Mouse (Mus musculus): ENCODE results near the gene Smn1. TPM values are rescaled to one million over a fixed set of nuclear protein-coding genes. Genes with fewer than 3 reads are reported as not detected.
A peak's percentile ranks its signal among the peaks of the same experiment; 100 is the strongest.

Gene Smn1
- polyA plus RNA-seq (2012; rRNA removed) = 54.4 and 63.9 TPM in 2 replicates
- 50.4 and 53.0 TPM in 2 replicates for polyA plus RNA-seq (2014; fragmentation: Nextera tagmentation; extraction: Ambion mirVana)

DNA sequence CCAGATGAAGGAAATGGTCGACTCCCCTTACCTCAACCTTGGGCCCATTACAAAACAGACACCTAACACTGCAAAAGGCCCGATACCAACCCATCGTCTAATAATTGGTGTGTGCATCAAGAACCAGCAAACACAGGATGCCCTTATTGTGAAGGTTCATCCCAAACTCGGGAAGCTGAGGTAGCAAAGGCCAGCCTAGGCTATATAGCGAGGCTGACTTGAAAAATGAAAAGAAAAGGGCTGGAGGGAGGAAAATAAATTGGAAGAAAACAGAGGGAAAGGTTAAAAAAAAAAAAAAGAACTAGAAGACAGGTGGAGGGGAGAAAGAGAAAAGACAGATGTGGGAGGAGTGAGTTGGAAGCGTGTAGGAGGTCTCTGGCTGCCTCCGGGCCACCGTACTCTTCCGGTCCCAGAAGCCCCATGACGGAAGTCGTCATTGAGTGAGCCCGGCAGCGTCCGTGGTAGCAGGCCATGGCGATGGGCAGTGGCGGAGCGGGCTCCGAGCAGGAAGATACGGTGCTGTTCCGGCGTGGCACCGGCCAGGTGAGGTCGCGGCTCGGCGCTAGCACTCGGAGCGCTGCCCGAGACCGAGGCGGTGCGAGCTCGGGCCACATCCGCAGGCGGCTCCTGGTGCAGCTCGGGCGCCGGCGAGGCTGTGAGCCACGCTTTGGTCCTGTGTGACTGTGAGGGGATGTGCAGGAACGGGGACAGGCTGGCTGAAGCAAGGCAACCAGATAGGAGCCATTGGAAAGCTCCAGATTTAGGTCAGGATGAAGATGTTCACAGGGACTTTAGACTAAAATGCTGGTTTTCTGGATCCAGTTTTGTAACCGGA is at the start of gene Smn1:
Gene Smn1, plus strand, starts transcription at position 430 of the 835 bp plus-strand sequence.
- peak; percentile 97 for DNase-seq (ENCODE audit: low spot score)
- Histone ChIP-seq H3K4me3 (replicated peaks; ENCODE audit: low read length) (peak within 1 kb of the TSS; percentile 97), H3K4me2 (replicated peaks; ENCODE audit: low read depth, low read length, severe bottlenecking) (peak within 1 kb of the TSS; percentile 88), H3K9me3 (ENCODE audit: control insufficient read depth, low read length) (no peaks in the 10 kb centered on the region), H3K9ac (ENCODE audit: low read depth, low read length, severe bottlenecking) (peak within 1 kb of the TSS; percentile 81), H3K27me3 (ENCODE audit: control insufficient read depth, insufficient read depth, low read length) (no peaks in the 10 kb centered on the region), H3K36me3 (ENCODE audit: control insufficient read depth, insufficient read depth, low read length) (peaks cover 26% of the 10 kb centered on the region), H3K27ac (replicated peaks; ENCODE audit: low read depth, low read length) (no peak within 1 kb of the TSS), H3K4me1 (ENCODE audit: control insufficient read depth, insufficient read depth, low read length) (peaks cover 8% of the 10 kb centered on the region; the same call in 1 of the 2 replicates)
- peak; percentile 59; the same call in 1 of the 2 replicates for TF ChIP-seq POLR2A (IDR thresholded peaks at IDR 0.05; ENCODE audit: borderline replicate concordance, extremely low read depth, insufficient read depth, insufficient read length)
- peak; percentile 97 for ATAC-seq (ENCODE audit: low FRiP score, low read depth)
- 6% methylated on average over 36 of the region's 42 CpGs for WGBS

GRCm38 (mm10) chr13:100098808-100099207 is 25.8 kb upstream of the Smn1 start:
- no peak for TF ChIP-seq POLR2A (IDR thresholded peaks at IDR 0.05; ENCODE audit: borderline replicate concordance, extremely low read depth, insufficient read depth, insufficient read length)
- Histone ChIP-seq H3K9ac (ENCODE audit: low read depth, low read length, severe bottlenecking) (no peak overlapping the region), H3K9me3 (ENCODE audit: control insufficient read depth, low read length) (no peaks in the 10 kb centered on the region), H3K36me3 (ENCODE audit: control insufficient read depth, insufficient read depth, low read length) (peaks cover 48% of the 10 kb centered on the region), H3K4me2 (replicated peaks; ENCODE audit: low read depth, low read length, severe bottlenecking) (no peak overlapping the region), H3K4me1 (ENCODE audit: control insufficient read depth, insufficient read depth, low read length) (peaks cover 9% of the 10 kb centered on the region), H3K27me3 (ENCODE audit: control insufficient read depth, insufficient read depth, low read length) (no peaks in the 10 kb centered on the region), H3K4me3 (replicated peaks; ENCODE audit: low read length) (no peak overlapping the region), H3K27ac (replicated peaks; ENCODE audit: low read depth, low read length) (no peak overlapping the region)
- DNase-seq (ENCODE audit: low spot score) (no peak), ATAC-seq (ENCODE audit: low FRiP score, low read depth) (no peak)
- 91% methylated on average over 6 of the region's 6 CpGs for WGBS

- 7% methylated on average over 15 of the region's 15 CpGs for WGBS
- H3K4me1 ChIP-seq (ENCODE audit: control insufficient read depth, insufficient read depth, low read length) = peaks cover 9% of the 10 kb centered on the region
- ATAC-seq (ENCODE audit: low FRiP score, low read depth) (no peak), DNase-seq (ENCODE audit: low spot score) (no peak)
- no peak for TF ChIP-seq POLR2A (IDR thresholded peaks at IDR 0.05; ENCODE audit: borderline replicate concordance, extremely low read depth, insufficient read depth, insufficient read length)
- H3K27me3 ChIP-seq (ENCODE audit: control insufficient read depth, insufficient read depth, low read length) = no peaks in the 10 kb centered on the region
- peak overlapping the region; percentile 70 for H3K27ac ChIP-seq (replicated peaks; ENCODE audit: low read depth, low read length)
- H3K4me2 ChIP-seq (replicated peaks; ENCODE audit: low read depth, low read length, severe bottlenecking) = peak overlapping the region; percentile 51
- H3K9ac ChIP-seq (ENCODE audit: low read depth, low read length, severe bottlenecking) = peak overlapping the region; percentile 90
- peak overlapping the region; percentile 99 for H3K4me3 ChIP-seq (replicated peaks; ENCODE audit: low read length)
- no peaks in the 10 kb centered on the region for H3K9me3 ChIP-seq (ENCODE audit: control insufficient read depth, low read length)
- peaks cover 9% of the 10 kb centered on the region for H3K36me3 ChIP-seq (ENCODE audit: control insufficient read depth, insufficient read depth, low read length)
These were observed 21.5 kb upstream of the Smn1 start for GRCm38 (mm10) chr13:100103052-100103658.

DNA sequence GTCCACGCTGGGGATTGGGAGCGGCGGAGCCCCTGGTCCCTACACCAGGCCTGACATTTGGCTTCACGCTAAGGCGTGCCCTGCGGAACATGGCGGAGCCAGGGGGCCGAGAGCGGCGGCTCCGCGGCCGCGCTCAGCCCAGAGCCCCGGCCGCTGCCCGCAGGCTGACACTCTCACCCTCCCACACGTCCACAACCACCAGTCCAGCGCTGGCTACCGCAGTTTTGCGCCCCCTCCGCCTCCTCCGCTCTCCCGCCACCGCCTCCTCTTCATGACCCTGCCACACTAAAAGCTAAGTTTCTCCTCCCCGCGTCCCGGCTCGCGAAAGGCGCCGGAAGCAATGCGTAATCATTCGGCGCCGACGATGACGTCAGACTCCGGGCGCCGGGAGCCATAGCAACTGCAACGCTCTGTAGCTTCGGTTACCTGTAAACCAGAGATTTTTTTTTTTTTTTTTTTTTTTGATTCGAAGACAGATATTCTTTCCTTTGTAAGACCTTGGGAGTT is 20.9 kb upstream of the Smn1 start, which contains the start of gene Bdp1:
Gene Bdp1, minus strand, starts transcription at position 323 of the 507 bp plus-strand sequence.
- WGBS = under 1% methylated on average over 43 of the region's 44 CpGs
- peak within 1 kb of the TSS; percentile 90 for H3K9ac ChIP-seq (ENCODE audit: low read depth, low read length, severe bottlenecking)

More for the DNA sequence above, 20.9 kb upstream of the Smn1 start, which contains the start of gene Bdp1:
- H3K27ac ChIP-seq (replicated peaks; ENCODE audit: low read depth, low read length) = peak within 1 kb of the TSS; percentile 70
- H3K4me2 ChIP-seq (replicated peaks; ENCODE audit: low read depth, low read length, severe bottlenecking) = peak within 1 kb of the TSS; percentile 51
- H3K4me3 ChIP-seq (replicated peaks; ENCODE audit: low read length) = peak within 1 kb of the TSS; percentile 99
- DNase-seq (ENCODE audit: low spot score) = peak; percentile 92
- peak; percentile 42; the same call in 1 of the 2 replicates for TF ChIP-seq POLR2A (IDR thresholded peaks at IDR 0.05; ENCODE audit: borderline replicate concordance, extremely low read depth, insufficient read depth, insufficient read length)
- peak; percentile 79 for ATAC-seq (ENCODE audit: low FRiP score, low read depth)
- peaks cover 11% of the 10 kb centered on the region for H3K4me1 ChIP-seq (ENCODE audit: control insufficient read depth, insufficient read depth, low read length)
- H3K9me3 ChIP-seq (ENCODE audit: control insufficient read depth, low read length) = no peaks in the 10 kb centered on the region
- no peaks in the 10 kb centered on the region for H3K27me3 ChIP-seq (ENCODE audit: control insufficient read depth, insufficient read depth, low read length)
- H3K36me3 ChIP-seq (ENCODE audit: control insufficient read depth, insufficient read depth, low read length) = peaks cover 2% of the 10 kb centered on the region
